Mouse (Mus musculus): ENCODE measurements at regions not wholly inside any gene's neighbourhood (a gene's known extent, or its start where the extent isn't known, plus 50 kb on each side); places are given as distances from the start of the nearest gene placed in this dataset.

DNA sequence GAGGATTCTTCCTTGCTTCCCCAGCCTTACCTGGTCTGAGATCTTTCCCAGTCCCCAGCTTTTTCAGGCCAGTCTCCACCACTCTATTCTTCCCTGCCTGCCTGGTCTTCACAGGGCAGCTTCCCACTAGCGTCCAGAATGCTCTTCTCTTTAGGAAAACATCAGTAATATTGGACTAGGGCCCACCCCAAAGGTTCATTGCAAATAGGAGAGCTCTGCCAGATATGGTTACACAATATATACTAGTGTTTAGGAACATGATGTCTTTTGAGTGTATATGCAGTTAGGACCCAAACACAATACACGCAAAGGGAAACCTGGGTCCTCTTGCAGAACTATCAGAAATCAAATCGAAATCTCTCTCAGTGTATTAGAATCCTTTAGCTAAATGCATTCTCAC is 70.5 kb upstream of the Adcy2 start:
- peak; percentile 28 for DNase-seq (ENCODE audit: extremely low read depth, low read depth, low spot score)
- Histone ChIP-seq H3K36me3 (ENCODE audit: control insufficient read depth, insufficient read depth, low read length) (no peaks in the 10 kb centered on the region), H3K9ac (ENCODE audit: low read depth, low read length) (no peak overlapping the region), H3K27ac (replicated peaks; ENCODE audit: insufficient read depth, low read depth, low read length) (no peak overlapping the region), H3K4me1 (ENCODE audit: control insufficient read depth, insufficient read depth, low read length) (peaks cover 2% of the 10 kb centered on the region), H3K79me2 (ENCODE audit: control insufficient read depth, insufficient read depth, low read length) (no peaks in the 10 kb centered on the region), H3K4me3 (ENCODE audit: insufficient read depth, low read depth, low read length) (no peak overlapping the region), H3K27me3 (ENCODE audit: control insufficient read depth, insufficient read depth, low read length) (no peaks in the 10 kb centered on the region)
- TF ChIP-seq POLR2A (IDR thresholded peaks at IDR 0.05; ENCODE audit: extremely low read depth, insufficient read depth, low read length): no peak
- TF ChIP-seq CTCF (IDR thresholded peaks at IDR 0.05; ENCODE audit: low read depth, low read length): no peak
- WGBS: 30% methylated on average over 3 of the region's 3 CpGs

DNA sequence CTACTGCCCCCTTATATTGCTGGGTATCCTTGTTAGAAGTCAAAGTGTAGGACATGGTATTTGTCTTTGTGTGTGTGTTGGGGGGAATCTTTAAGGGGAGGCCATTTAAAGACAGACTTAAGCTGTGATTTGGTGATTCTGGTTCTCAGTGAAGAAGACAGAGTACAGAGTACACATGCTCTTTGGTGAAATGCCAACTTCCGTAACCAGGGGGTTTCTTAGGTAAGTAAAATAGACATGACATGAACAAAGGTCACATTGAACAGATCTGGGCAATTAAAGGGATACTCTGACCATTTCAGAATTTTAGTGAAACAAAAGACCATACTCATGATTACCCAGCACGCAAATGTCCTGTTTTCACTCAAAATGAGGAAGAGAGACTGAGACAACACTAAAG is 67.3 kb upstream of the Adcy2 start:
- H3K27ac ChIP-seq (replicated peaks; ENCODE audit: insufficient read depth, low read depth, low read length): no peak overlapping the region
- no peaks in the 10 kb centered on the region for H3K79me2 ChIP-seq (ENCODE audit: control insufficient read depth, insufficient read depth, low read length)
- H3K27me3 ChIP-seq (ENCODE audit: control insufficient read depth, insufficient read depth, low read length): no peaks in the 10 kb centered on the region
- TF ChIP-seq CTCF (IDR thresholded peaks at IDR 0.05; ENCODE audit: low read depth, low read length): no peak
- TF ChIP-seq POLR2A (IDR thresholded peaks at IDR 0.05; ENCODE audit: extremely low read depth, insufficient read depth, low read length): no peak
- H3K9ac ChIP-seq (ENCODE audit: low read depth, low read length): no peak overlapping the region
- peaks cover 2% of the 10 kb centered on the region for H3K4me1 ChIP-seq (ENCODE audit: control insufficient read depth, insufficient read depth, low read length)
- DNase-seq (ENCODE audit: extremely low read depth, low read depth, low spot score): peak; percentile 61
- WGBS: 43% methylated on average over 2 of the region's 2 CpGs
- no peaks in the 10 kb centered on the region for H3K36me3 ChIP-seq (ENCODE audit: control insufficient read depth, insufficient read depth, low read length)
- no peak overlapping the region for H3K4me3 ChIP-seq (ENCODE audit: insufficient read depth, low read depth, low read length)

- TF ChIP-seq CTCF (IDR thresholded peaks at IDR 0.05; ENCODE audit: low read depth, low read length) (no peak), POLR2A (IDR thresholded peaks at IDR 0.05; ENCODE audit: extremely low read depth, insufficient read depth, low read length) (no peak)
- no peak for DNase-seq (ENCODE audit: extremely low read depth, low read depth, low spot score)
- no peak overlapping the region for H3K4me3 ChIP-seq (ENCODE audit: insufficient read depth, low read depth, low read length)
- no peaks in the 10 kb centered on the region for H3K79me2 ChIP-seq (ENCODE audit: control insufficient read depth, insufficient read depth, low read length)
- no peaks in the 10 kb centered on the region for H3K27me3 ChIP-seq (ENCODE audit: control insufficient read depth, insufficient read depth, low read length)
- no peak overlapping the region for H3K27ac ChIP-seq (replicated peaks; ENCODE audit: insufficient read depth, low read depth, low read length)
- H3K36me3 ChIP-seq (ENCODE audit: control insufficient read depth, insufficient read depth, low read length): no peaks in the 10 kb centered on the region
- H3K4me1 ChIP-seq (ENCODE audit: control insufficient read depth, insufficient read depth, low read length): peaks cover 5% of the 10 kb centered on the region
- H3K9ac ChIP-seq (ENCODE audit: low read depth, low read length): no peak overlapping the region
- 72% methylated on average over 8 of the region's 8 CpGs for WGBS
Measured at GRCm38 (mm10) chr13:69065285-69065684, 65.9 kb upstream of the Adcy2 start.

DNA sequence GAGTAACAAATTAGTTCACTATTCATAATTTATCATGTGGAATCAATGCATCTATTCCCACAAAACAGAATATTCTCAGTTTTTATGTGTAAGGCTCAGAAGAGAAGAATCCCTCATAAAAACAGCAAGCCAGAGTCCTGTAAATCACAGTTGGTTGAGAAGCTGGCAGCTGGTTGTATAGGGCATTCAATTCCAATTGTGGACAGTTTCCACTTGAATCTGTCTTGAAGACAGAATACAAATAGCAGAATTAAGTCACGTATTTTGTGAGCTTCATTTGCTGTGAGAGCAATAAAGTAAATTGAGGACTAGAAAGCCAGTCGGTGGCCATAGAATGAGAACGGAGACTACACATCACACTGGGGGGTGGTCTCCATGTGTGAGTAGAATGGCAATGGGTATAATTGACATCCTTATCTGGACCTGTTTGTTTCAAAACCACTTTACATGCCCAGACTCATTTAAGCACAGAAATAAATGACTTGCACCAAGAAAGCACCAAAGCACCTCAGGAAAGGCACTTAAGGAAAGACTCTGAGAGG is 63.4 kb upstream of the Adcy2 start:
- 78% methylated on average over 3 of the region's 3 CpGs for WGBS
- Histone ChIP-seq H3K36me3 (ENCODE audit: control insufficient read depth, insufficient read depth, low read length) (no peaks in the 10 kb centered on the region), H3K79me2 (ENCODE audit: control insufficient read depth, insufficient read depth, low read length) (no peaks in the 10 kb centered on the region)

DNA sequence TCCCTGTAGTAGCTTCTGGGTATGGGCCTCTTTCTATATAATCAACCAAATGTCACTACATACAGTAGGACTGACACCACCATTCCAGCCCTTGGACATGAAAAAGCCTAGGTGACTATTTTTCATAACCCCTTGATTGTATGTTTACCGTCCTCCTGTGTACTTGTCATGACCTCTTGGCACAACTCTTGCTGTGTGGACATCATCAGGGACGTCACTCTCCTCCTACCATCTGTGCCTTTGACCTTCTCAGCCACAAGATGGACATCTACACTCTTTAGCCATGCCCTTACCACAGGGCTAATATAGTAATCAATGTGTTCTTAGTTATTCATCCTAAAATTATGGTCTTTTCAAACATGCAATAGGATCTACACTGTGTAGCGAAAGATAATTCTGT is 62.1 kb upstream of the Adcy2 start:
- Histone ChIP-seq H3K36me3 (ENCODE audit: control insufficient read depth, insufficient read depth, low read length) (no peaks in the 10 kb centered on the region), H3K27me3 (ENCODE audit: control insufficient read depth, insufficient read depth, low read length) (no peaks in the 10 kb centered on the region), H3K9ac (ENCODE audit: low read depth, low read length) (no peak overlapping the region), H3K4me3 (ENCODE audit: insufficient read depth, low read depth, low read length) (no peak overlapping the region), H3K4me1 (ENCODE audit: control insufficient read depth, insufficient read depth, low read length) (peaks cover 3% of the 10 kb centered on the region; the same call in 1 of the 2 replicates), H3K79me2 (ENCODE audit: control insufficient read depth, insufficient read depth, low read length) (no peaks in the 10 kb centered on the region), H3K27ac (replicated peaks; ENCODE audit: insufficient read depth, low read depth, low read length) (no peak overlapping the region)
- WGBS: 41% methylated on average over 3 of the region's 3 CpGs
- TF ChIP-seq POLR2A (IDR thresholded peaks at IDR 0.05; ENCODE audit: extremely low read depth, insufficient read depth, low read length) (no peak), CTCF (IDR thresholded peaks at IDR 0.05; ENCODE audit: low read depth, low read length) (no peak)
- DNase-seq (ENCODE audit: extremely low read depth, low read depth, low spot score): peak; percentile 76

More for the DNA sequence above, 63.4 kb upstream of the Adcy2 start:
- Histone ChIP-seq H3K27ac (replicated peaks; ENCODE audit: insufficient read depth, low read depth, low read length) (no peak overlapping the region), H3K4me3 (ENCODE audit: insufficient read depth, low read depth, low read length) (no peak overlapping the region), H3K9ac (ENCODE audit: low read depth, low read length) (no peak overlapping the region), H3K27me3 (ENCODE audit: control insufficient read depth, insufficient read depth, low read length) (no peaks in the 10 kb centered on the region), H3K4me1 (ENCODE audit: control insufficient read depth, insufficient read depth, low read length) (peaks cover 3% of the 10 kb centered on the region; the same call in 1 of the 2 replicates)
- TF ChIP-seq POLR2A (IDR thresholded peaks at IDR 0.05; ENCODE audit: extremely low read depth, insufficient read depth, low read length) (no peak), CTCF (IDR thresholded peaks at IDR 0.05; ENCODE audit: low read depth, low read length) (no peak)
- DNase-seq (ENCODE audit: extremely low read depth, low read depth, low spot score): no peak
